Mouse (Mus musculus): ENCODE data around the gene Jsrp1.

Gene Jsrp1

DNA sequence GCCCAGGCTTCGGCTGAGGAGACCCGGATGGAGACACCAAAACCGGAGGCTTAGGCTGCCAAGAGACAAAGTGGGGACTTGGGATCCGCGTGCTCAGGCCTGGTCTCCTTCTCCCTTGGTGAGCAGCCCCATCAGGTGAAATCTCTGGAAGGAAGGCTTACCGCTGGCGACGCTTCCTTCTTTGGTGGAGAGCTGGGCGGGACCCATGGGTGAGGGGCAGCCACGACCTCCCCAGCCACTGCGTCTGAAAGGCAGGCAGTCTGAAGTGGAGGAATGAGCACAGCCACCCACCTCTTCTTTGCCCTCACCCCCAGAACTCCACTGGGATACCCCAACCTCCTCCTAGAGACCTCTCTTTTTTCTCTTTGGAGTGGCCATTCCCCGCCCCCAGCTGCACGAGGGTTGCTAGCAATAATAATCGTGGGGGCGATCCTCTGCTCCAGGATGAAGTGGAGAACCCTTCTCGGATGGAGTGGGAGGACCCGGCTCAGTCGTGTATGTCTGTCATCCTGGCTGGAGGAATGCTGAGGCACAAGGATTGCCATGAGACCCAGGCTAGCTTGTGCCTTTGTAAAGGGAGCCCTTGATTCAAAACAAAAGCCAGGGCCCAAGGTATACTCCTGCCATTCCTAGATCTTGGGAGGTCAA lies 4.2 kb downstream of the Jsrp1 start:
- DNase-seq (ENCODE audit: low spot score): no peak

DNA sequence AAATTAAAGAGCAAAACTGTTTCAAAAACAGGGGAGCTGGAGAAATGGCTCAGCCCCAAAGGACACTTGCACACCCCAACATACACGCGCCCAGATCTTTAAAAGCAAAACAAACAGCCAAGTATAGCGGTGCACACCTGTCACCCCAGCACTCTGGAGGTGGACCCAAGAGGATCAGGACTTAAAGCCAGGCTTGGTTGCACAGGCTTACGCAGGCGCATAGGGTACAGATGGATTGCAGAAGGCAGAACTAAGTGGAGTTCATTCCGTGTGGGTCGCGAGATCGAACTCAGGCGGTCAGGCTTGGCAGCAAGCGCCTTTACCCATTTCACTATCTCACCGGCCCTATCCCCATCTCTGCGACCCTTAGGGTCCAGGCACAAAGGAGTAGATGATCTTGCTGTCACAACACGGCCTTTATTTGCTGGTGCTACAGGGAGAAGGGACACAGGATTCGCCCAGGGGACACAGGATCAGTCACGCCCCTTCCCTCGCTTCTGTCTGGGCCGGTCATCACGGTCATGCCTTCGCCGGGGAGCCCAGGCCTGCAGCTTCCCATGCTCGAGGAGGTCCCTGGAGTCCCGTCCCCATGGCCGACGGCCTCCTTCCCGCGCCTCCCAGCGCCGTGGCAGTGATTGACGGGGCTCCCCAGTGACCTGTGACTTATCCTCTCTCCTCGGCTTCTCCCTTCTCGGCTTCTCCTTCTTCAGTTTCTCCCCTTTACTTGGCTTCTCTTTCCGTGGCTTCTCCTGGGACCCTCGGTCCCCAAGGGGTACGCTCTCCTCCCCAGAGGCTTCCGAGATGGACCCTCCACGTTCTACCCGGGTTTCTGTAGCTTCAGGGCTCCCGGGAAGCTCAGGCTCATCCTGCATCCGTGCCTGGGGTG lies 5.0 kb downstream of the Jsrp1 start:
- DNase-seq (ENCODE audit: low spot score): peak; percentile 28

DNA sequence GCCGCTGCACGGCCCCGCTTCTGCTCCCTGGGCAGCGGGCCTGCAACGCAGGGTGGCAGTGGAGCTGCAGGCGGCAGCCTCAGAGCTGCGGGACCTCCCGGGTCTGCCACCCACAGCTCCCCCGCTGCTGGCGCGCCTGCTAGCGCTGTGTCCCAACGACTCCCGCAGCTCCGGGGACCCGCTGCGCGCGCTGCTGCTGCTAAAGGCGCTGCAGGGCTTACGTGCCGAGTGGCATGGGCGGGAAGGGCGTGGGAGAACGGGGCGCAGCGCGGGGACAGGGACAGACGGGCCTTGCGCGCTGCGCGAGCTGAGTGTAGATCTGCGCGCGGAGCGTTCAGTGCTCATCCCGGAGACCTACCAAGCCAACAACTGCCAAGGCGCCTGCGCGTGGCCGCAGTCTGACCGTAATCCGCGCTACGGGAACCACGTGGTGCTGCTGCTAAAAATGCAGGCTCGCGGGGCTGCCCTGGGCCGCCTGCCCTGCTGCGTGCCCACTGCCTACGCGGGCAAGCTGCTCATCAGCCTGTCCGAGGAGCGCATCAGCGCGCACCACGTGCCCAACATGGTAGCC lies 6.2 kb downstream of the Jsrp1 start:
- DNase-seq (ENCODE audit: low spot score): peak; percentile 81

DNA sequence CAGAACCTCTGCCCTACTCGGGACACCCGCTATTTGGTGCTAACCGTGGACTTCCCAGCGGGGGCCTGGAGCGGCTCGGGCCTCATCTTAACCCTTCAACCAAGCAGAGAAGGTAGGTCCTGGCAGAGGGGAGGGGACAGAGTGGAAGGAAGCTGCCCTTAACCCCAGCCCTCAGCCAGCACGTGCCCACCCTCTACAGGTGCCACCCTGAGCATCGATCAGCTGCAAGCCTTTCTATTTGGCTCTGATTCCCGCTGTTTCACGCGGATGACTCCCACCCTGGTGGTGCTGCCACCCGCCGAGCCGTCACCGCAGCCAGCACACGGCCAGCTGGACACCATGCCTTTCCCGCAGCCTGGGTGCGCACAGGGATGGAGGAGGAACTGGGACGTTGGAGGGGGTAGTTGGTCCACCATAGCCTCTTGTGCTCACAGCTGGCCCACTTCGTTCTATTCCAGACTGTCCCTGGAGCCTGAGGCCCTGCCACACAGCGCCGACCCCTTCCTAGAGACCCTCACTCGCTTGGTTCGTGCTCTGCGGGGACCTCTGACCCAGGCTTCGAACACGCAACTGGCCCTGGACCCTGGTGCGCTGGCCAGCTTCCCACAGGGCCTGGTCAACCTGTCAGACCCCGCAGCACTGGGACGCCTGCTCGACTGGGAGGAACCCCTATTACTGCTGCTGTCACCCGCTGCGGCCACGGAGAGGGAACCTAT lies 6.8 kb downstream of the Jsrp1 start:
- peak; percentile 23 for DNase-seq (ENCODE audit: low spot score)

DNA sequence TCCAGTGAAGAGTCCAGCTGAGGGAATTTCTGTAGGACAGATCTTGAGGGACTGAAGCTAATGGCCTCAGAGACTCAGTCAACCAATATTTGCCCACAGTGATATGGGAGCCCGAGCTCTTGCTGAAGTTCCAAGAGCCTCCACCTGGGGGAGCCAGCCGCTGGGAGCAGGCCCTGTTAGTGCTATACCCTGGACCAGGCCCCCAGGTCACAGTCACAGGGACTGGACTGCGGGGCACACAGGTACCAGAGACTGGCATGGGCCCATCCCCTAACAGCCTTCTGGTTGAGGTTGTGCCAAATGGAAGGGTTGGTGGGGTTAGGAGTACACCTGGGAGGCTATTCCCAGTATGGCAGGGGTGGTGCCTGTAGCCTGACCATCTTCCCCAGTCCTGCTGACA lies 7.4 kb downstream of the Jsrp1 start:
- peak; percentile 85 for DNase-seq (ENCODE audit: low spot score)

DNA sequence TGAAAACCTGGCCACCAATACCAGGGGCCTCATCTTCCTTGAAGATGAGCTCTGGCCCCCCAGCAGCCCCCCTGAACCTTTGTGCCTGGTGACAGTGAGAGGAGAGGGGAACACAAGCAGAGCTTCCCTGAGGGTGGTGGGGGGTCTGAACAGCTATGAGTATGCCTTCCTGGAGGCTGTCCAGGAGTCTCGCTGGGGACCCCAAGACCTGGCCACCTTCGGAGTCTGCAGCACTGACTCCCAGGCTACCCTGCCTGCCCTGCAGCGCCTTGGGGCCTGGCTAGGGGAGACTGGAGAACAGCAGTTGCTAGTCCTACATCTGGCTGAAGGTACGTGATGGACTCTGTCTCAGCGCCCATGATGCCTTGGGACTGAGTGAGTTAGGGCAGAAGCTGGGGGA lies 8.0 kb downstream of the Jsrp1 start:
- DNase-seq (ENCODE audit: low spot score): no peak

DNA sequence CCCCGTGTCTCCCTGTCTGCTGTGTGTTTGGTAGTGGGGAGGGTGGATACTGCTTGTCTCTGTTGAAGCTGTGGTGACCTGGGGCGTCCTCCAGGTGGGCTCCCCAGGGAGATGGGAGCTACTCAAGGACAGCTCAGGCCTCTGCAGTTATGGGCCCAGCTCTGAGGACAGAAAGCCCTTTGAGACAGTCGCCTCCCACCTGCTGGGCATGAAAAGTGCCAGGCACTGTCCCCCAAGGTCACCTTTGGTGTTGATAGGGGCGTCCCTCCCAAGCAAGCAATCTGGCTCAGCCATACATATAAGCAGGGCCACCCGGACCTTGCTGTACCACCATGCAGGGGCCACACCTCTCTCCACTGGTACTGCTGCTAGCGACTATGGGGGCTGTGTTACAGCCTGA lies 8.4 kb downstream of the Jsrp1 start, which contains the start of gene Amh:
Amh (plus strand) TSS at position 328 of the 400 bp plus-strand sequence.
- DNase-seq (ENCODE audit: low spot score): no peak

DNA sequence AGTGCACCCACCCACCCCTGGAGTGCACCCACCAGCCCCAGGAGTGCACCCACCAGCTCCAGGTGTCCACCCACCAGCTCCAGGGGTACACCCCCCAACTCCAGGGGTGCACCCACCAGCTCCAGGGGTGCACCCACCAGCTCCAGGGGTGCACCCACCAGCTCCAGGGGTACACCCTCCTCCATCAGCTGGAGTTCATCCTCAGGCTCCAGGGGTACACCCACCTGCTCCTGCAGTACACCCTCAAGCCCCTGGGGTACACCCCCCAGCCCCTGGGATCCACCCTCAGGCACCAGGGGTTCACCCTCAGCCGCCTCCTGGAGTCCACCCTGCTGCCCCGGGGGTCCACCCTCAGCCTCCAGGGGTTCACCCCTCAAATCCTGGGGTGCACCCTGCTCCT lies 9.0 kb downstream of the Jsrp1 start:
- no peak for DNase-seq (ENCODE audit: low spot score)

DNA sequence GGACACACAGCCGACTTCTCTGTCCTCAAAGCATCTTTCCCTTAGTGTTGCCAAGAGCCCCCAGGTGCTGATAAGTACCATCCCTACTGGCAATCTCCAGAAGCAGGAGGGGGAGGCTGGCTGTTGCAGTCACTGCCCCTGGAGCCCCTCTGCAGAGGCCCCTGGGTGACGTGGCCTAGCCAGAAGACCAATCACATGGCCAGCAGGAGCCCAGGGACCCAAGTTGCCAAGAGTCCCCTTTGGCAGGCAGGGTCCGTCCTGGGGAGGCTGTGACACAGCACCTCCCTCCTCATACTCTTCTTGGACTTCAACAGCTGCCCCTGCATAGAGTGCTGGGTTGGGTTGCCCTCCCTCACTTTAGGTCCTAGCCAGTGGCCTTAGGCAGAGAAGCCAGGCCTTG lies 10.3 kb downstream of the Jsrp1 start:
- no peak for DNase-seq (ENCODE audit: low spot score)

DNA sequence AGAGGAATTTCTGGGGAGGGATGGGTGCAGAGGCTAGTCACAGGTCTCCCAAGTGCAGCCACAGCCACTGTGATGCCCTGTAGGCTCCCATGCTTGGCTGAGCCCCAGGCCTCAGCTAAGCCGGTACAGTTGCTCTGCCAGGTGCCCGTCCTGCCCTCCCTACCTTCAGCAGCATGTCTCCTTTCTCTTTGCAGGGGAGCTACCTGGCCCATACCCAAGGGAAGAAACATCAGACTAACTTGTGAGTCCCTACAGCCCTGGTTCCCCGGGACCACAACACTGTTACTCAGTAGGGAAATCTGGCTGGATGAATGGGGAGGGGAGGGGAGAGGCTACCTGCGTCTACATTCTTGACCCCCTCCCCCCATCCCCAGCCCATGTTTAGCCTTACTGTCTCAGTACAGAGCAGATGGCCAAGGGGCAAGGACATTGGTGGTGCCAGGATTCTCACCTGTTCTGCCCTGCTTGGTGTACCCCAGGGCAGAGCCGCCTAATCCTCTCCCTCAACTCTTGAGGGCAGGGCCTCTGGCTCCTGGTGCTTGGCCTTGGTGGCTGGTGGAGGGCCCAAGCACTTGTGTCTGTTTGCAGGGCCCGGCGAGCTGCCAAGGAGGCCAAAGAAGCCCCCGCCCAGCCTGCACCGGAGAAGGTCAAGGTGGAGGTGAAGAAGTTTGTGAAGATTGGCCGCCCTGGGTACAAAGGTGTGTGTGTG lies 10.9 kb downstream of the Jsrp1 start:
- DNase-seq (ENCODE audit: low spot score): no peak

DNA sequence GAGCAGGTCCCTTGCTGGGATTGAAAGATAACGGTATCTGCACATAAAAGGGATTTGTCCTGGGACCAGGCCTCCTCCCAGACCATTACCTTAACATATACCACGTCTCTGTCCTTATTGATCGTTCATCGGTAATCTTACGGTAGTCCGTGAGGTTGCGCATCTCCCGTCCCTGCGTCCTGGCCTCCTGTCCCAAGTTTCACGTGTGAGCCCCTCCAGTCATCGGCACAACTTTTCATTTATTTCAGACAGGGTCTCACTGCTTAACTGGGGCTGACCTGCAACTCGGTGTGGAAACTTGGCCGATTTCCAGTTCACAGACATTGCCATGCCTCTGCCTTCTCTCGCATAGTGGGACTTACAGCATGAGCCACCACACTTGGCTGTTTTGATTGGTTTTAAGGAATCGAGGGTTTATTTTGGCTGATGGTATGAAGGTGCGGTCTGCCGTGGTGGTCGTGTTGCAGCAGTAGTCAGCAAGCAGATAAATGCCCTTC lies 14.2 kb downstream of the Jsrp1 start:
- no peak for DNase-seq (ENCODE audit: low spot score)

DNA sequence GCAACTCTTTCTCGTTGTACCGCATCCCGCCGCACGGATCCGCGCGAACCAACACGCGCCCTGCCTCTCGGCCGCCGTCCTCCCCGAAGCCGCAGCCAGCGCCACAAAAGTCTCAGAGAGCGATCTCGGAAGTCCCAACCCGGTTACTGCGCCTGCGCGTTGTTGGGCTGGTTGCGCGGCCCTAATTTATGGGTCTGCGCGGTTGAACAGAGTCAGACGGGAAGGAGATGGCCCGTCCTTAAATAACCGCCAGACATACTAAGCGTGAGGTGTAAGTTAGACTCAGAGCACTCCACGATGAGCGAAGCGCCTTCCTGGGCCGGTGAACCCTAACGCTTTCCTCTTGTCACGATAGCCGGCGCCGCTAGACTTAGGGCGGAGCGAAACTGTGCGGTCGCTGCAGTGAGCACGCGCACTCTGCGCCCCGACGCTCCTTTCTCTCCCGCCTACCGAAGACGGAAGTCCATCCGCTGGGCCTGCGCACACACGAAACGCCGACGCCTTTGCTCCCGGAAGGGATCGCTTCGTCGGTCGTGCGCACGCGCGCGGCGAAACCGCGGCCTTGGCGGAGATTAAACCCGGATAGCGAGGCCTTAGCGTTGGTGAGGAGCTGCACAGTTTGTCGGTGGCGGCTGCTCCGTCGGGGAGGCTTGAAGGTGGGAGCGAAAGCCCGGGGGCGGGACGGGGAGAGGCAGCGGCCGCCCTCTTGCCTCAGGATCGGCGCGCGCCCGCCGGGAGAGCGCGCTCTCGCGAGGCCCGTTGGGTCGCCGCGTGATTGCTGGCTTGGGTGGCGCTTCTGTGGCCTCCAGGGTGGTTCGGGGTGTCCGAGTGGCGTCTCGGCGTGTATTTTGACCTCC lies 14.9 kb downstream of the Jsrp1 start, which contains the start of the genes Sf3a2 and Plekhj1:
Sf3a2 (plus strand) TSS at position 49 of the 857 bp plus-strand sequence.
Plekhj1 (minus strand) TSS at position 477 of the 857 bp plus-strand sequence.
- peak; percentile 98 for DNase-seq (ENCODE audit: low spot score)

DNA sequence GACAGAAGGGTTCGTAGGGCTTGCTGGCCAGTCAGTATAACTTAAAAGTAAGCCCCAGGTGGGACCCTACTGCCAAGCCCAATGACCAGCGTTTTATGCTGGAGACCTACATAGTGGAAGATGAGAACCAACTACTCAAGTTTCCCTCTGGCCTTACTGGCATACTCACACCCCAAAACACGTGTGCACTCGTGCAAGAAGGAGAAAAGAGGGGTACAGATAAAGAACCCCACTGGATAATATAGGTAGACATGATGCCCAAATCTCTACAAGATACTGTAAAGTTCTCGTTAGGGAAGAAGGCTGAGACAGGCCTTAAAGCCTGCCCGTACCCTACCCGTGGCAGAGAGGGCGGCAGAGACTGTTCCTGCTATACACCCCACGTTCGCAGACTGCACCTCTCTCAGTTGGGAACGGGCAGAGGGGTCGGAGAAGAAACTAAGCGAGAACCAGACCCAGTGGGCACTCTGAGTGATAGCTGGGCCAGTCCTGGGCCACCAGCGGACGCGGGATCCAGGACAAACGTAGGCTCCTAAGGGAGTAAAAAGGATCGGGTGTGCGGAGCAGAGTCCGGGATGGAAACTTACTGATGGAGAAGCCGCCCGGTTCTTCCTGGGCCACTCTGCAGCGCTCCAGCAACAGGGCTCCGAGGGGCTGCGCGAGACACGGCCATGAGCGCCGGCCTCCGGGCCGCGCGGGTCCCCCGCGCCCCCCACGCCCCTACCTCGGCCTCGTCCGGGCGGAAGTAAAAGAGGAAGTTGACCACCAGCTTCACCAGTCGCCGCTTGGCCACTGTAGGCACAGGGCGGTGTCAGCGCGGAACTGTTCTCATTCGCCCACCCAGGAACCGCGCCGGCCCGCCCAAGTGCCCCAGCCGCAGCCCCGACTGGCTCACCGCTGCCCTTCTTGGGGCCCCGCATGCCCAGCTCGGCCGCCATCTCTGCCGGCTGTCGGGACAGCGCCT lies 15.8 kb downstream of the Jsrp1 start:
- DNase-seq (ENCODE audit: low spot score): no peak

DNA sequence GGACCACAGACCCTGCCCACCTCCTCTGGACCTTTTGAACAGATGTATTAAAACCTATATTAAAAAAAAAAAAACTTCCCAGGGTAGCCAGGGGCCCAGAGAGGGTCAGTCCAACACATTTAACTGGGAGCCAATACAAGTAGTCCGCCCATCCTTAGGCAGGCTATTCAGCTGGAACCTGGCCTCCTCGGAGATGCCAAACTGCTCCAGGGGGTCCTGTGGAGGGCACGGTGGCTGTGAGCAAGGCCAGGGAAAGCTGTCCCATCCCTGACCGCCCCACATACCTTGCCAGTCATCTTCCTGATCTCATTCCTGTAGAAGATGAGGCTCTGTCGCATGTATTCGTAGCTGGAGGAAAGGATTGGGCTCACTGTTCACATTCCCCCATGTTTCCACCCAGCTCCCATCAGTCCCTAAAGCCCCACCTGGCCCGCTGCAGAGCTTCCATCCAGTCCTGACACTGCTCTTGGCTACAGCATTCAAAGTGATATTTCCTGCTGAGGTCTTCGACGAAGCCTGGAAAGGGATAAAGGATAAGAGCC lies 16.9 kb downstream of the Jsrp1 start:
- no peak for DNase-seq (ENCODE audit: low spot score)

DNA sequence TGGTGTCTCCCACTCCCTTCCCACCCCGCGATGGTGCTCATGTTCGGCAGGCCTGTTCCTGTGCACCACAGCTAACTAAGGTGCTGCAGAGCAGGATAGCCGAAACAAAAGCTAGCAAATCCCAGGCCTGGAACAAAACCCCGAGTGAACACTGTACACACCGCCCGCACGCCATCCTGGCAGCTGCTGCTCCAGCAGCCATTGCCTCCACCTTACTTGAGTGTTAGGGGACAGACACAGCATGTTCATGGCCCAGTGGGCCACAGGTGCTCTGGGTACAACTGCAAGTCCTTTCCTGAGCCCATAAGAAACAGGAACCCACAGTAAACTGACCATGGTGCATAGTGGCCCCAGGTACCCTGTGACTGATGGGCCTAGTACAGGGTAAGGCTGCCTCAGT lies 18.5 kb downstream of the Jsrp1 start:
- DNase-seq (ENCODE audit: low spot score): no peak

DNA sequence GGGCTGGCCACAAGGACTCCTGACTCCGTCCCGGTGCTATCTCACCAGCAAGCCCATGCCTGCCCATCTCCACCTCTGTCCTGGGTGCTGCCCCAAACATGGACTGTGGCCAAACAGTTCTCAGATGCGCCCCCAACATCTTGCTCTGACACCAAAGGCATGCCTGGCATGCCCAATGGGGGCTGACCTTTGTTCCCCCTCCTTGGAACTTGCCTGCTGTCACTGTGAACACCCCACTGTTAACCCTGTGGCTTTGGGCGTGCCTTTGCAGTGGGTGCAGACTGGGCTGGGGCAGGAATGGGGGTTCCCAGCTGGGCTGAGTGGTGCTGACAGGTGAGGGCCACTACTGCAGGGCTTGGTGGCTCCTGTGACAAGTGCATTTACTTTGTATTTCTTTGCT lies 19.5 kb downstream of the Jsrp1 start:
- no peak for DNase-seq (ENCODE audit: low spot score)

DNA sequence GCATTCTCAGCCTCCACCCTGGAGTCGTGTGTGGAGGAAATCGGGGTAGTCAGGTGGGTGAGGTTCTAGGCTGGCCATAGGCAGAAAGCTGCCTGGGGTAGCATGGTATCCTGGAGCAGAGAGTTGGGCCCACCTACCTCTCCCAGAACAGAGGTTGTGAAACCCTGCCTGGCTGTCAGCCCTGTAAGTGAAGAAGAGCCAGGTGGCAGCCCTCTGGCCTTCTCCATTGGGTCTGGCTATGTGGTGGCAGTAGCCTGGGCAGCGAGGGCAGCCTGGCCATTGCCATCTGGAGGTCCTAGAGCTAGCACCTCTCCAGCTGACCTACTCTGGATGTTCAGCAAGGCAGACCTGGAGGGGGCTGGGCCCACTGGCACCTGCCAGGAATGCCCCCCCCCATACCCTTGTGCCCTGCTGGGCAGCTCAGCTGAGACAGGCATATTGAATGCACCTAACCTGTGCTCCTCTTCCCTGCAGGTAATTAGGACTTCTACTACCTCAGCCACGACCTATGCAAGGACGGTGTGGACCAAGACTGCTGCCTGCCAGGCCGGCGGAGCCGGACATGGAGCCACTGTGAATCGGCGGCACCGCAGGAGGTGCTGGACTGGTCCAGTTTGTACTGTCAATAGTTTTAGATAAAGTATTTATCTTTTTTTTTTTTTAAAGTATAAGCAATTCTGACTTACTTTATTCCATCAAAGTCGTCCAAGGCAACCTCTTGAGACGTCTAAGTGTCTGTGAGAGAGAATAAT lies 20.1 kb downstream of the Jsrp1 start:
- no peak for DNase-seq (ENCODE audit: low spot score)

Data from retina, embryonic 14.5 days (tissue).